Mouse (Mus musculus): Measurements from ENCODE around the gene Cbx7.

Cbx7 gene

DNA sequence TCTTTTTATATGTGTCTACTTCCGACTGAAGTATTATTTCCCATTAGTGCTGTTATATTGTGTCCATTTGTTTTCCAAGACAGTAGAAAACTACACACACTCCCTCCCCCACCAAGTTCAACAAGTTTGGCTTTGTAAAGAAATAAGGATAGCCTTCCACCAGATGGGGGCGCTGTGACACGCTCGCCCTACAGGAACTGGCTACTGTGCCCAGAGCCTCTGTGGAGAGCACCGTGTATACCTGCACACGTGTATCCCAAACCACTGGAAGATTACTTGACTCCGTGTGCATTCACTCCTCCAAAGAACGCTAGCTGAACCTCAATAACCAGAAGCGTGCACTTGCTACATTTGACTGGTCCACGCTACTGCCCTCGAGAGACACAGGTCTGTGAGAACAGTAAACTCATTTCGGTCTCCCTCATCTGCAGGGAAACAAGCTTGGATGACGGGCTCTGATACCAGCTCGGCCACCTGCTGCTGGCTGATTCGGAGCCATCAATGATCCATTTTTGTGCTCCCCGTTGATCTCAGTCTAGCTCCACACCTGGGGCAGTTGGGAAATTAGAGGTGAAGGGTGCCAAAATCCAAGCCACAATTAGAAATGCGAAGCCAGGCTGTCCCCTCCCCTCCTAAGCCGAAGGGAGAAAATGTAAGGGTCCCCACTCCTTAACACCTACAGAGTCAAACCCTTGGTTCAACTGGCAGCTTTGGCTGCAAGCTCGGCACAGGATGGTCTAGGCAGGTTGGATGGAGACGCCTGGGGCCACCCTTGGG, 79.3 kb downstream of the Cbx7 start, which contains the start of gene Apobec3:
TSS of gene Apobec3 (plus strand) at position 224 of the 777 bp plus-strand sequence.
- no peak for DNase-seq

DNA sequence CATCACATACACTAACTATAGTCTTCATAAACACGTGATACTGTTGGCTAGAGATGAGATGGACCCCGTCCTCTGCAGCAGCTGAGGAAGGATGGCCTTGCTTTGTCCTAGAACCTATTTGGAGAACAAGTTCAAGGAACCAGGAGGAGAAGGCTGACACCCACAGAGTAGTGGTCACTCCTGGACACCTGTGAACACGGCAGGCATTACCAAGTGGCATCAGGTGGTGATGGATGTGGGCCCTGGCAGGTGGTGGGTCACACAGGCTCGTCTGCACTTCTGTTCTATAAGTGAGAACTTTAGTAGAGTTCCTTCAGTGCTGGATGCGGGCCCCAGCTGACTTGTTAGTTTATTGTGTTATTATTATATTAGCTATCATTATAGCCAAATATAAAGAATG, 86.1 kb downstream of the Cbx7 start:
- no peak for DNase-seq

DNA sequence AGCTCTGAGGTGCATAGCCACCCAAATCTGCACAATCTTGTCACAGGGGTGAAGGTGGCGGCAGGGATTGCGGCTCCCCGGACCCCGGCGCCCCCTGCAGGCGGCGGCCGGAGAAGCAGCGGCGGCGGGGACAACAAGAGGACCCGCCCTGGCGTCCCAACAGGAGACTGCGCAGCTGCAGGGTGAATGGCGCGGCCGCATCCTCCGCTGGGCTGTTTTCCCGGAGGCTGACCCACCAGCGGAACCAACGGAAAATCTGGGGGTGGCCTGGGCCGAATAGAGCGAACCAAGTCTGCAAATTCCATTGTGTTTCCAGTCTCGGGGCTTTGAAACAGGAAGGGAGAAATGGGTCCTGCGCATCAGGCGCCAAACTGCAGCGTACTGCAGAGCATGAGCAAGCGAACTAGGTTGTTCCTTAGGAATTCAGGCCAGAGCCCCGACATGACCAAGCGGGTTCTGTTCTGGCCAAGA, 87.5 kb downstream of the Cbx7 start:
- DNase-seq, result peak; percentile 94

DNA sequence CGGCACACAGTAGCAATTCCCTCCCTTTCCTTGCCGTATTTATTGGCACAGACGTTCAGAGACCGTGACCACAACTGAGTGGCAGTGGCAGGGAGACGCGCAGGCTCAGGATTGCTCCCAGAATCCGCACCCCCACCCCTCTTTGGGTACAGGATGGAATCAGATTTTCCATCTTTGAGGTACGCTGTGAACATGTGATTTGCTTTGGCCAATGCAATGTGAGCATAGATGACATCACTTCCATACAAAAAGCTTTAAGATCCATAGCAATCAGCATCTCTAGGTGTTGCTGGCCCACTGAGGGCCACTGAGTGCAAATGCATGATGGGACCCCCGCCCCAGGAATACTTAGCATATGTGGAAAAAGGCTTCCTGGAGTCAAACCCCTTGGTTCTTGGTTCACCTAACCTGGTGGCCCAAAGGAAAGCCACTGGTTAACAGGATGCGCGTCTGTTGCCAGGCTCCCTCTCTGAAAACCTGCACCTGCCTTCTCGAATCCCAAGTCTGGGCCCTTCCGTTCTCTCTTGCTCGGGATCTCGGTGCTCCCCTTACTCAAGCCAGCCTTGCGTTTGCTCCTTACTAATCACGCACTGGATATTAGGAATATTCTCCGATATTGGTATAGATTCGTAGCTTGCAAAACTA, 88.2 kb downstream of the Cbx7 start:
- DNase-seq, result peak; percentile 77

DNA sequence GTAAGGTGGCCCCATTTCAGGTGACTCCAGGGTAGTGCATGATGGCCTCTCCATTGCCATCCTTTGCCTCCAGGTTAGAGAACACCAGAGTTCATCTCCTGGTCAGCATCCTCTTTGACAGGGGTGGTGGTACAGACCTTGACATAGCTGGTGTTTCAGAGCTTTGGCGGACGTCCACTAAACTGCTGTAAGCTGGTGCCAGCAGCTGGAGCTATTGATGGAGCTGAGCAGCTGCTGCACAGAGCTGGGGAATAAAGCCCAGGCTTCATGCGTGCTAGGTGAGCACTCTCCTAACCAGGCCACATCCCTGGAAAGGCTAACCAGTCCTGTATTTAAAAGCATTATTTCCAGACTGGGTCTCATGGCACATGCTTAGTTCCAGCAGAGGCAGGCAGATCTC, 90.4 kb downstream of the Cbx7 start:
- DNase-seq, result no peak

DNA sequence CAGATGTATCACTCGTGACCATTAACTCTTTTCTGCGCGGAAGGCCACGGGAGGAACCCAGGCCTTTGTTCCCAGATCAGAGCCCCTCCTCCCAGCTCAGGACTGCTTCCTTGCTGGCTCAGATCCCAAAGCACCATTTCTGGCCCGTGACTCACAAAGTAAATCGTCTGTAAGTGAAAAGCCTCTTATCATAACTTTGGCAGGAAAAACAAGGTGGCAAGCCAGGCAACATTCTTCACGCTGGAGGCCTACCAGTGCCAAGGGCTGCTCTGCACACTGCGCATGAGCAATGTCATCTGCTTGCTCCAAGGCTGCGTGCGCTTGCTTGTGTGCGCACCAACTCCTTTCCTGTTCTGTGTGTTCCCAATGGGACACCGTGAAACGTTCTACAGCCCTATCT, 91.6 kb downstream of the Cbx7 start:
- peak; percentile 76 for DNase-seq

DNA sequence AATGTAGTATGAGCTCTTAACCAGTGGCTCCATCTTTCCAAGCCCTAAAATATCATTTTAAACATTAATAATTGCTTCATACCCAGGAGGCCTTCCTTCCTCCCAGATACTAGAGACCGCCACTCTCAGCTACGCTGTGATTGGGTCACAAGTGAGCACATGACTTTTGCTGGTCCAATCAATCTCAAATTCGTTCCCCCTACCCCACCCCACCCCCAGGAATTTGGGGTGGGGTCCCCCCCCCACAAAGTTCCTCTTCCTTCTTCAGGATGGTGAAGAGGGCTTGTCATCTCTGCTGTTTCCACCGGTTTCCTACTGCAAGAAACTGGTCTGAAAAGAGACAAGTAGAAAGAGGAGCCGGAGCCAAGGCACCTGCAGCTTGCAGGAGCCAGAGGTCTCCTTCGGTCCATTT, 92.2 kb downstream of the Cbx7 start:
- DNase-seq, result no peak

DNA sequence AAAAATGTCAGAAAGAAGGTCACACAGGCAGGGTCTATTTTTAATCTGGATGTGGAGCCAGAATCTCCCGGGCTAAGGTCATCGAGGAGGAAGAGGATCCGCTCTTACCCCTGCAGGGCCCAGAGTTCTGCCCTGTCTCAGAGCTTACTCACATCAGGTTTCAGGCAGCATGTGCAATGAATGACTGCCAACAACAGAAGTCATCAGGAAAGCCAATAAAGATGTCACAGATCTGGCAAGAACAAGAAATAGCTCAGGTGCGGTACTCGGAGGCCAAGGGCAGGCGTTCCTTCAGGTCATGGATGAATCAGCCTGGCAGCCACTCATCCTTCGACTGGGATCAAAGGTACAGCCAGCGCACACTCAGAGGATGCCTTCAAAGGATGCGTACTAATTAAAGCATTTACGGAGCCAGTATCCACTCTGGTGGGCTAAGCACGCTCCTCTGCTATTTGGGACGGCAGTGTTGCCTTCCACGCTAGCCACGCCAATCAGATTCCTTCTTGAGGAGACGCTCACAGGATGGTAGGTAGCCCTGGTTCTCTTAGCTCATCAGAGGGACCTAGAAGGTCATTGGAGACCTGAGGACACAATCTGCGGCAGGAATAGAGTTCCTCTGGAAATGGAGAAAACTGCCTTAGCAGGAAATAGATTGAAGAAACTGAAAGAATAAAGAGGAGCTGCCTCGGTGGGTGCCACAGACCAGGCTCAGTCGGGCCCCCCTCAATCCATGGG, 95.5 kb downstream of the Cbx7 start:
- DNase-seq, result no peak

DNA sequence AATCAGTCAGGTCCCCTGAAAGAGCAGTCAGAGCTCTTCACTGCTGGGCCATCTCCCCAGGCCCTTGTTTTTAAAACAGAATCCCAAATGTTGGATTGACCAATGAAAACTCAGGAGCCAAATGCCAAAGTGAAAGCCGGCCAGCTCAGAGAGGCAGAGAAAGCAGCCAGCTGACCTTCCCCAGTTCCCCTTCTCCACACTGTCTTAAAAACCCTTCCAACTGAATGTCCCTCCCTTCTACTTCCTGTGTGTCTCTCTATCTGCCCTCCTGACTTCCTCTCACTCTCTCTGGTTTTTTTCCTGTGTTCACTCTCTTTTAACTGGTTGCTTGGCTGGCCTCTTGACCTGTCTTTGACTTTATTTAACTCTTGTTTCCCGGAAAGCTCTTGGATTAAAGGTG, 96.9 kb downstream of the Cbx7 start:
- DNase-seq, result no peak

DNA sequence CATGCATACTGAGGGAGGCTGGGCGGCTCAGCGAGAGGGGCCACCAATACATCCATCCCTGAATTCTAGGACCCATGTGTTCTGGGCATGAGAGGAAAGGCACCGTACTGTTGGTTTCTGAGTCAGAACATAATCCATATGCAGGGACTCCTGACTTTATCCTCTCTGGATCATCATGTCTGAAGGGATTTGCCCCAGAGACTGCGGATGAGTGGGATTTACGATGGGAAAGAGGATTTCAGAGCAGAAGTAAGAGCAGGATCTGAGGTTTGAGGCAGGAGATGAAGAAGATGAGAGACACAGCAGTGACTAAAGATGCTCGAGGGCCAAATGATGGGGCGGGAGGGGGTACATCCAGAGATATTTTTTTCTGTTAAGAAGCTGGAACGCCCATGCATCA, 97.4 kb downstream of the Cbx7 start:
- no peak for DNase-seq

DNA sequence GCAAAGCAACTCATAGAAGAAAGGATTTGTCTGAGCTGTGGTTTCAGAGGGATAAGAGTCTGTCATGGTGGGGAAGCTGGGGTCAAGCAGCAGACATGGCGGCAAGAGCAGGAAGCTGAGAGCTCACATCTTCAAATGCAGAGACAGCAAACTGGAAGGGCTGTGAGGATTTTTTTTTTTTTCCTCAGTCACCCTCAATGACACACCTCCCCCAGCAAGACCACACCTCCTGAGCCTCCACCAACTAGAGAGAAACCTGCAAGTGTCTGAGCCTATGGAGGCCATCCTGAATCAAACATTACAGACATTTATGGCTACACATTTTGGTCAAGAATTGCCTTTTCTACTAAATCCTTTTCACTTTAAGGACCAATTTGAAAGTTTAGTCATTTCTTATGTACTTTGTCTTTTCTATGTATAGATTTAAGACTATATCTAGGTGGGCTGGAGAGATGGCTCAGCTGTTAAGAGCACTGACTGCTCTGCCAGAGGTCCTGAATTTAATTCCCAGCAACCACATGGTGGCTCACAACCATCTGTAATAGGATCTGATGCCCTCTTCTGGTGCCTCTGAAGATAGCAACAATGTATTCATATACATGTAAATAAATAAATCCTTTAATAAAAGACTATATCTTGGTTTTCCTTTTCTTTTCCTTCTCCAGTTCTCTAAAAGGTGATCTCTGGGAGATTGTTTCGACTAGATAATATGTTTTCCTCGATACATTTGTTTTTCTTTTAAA, 103.5 kb downstream of the Cbx7 start:
- DNase-seq, result no peak
